Mouse (Mus musculus) spleen, postnatal 14 days (tissue): ENCODE measurements around the gene Plac8.
A peak's percentile ranks its signal among the peaks of the same experiment; 100 is the strongest.

Source experiments
- DNase-seq, 2 experiments: peaks; one replicate each; pipeline ENCODE4 v3.0.0; 2021 to 2022; ENCODE audit warnings: low spot score in 2 of 2

Gene Plac8

GRCm38 (mm10) chr5:100581622-100582434 lies 9.8 kb upstream of the Plac8 start:
- no peak for DNase-seq

GRCm38 (mm10) chr5:100578863-100579411 lies 6.9 kb upstream of the Plac8 start:
- no peak for DNase-seq

- no peak for DNase-seq
Observed at GRCm38 (mm10) chr5:100574771-100575170, 2.7 kb upstream of the Plac8 start.

GRCm38 (mm10) chr5:100573256-100573655 lies 1.2 kb upstream of the Plac8 start:
- DNase-seq = no peak

- no peak for DNase-seq
Observed at GRCm38 (mm10) chr5:100570716-100571115, 1.3 kb downstream of the Plac8 start.

GRCm38 (mm10) chr5:100569997-100570595 lies 1.9 kb downstream of the Plac8 start:
- DNase-seq = no peak

- DNase-seq = peak in 1 of 2 experiments; percentile 26
Observed at GRCm38 (mm10) chr5:100569250-100569934, 2.7 kb downstream of the Plac8 start.

- DNase-seq = no peak
Observed at GRCm38 (mm10) chr5:100568802-100569201, 3.2 kb downstream of the Plac8 start.

GRCm38 (mm10) chr5:100568177-100568576 lies 3.9 kb downstream of the Plac8 start:
- no peak for DNase-seq

- DNase-seq = no peak
Observed at GRCm38 (mm10) chr5:100567258-100568032, 4.6 kb downstream of the Plac8 start.

- DNase-seq = no peak
Observed at GRCm38 (mm10) chr5:100566798-100567197, 5.2 kb downstream of the Plac8 start.

GRCm38 (mm10) chr5:100562702-100563101 lies 9.3 kb downstream of the Plac8 start:
- DNase-seq = no peak

GRCm38 (mm10) chr5:100559357-100559756 lies 12.7 kb downstream of the Plac8 start:
- no peak for DNase-seq

GRCm38 (mm10) chr5:100558783-100559182 lies 13.3 kb downstream of the Plac8 start:
- no peak for DNase-seq

- no peak for DNase-seq
Observed at GRCm38 (mm10) chr5:100557537-100557936, 14.5 kb downstream of the Plac8 start.

GRCm38 (mm10) chr5:100557019-100557418 lies 15.0 kb downstream of the Plac8 start:
- no peak for DNase-seq

GRCm38 (mm10) chr5:100553426-100553825 lies 18.6 kb downstream of the Plac8 start:
- no peak for DNase-seq

- DNase-seq = no peak
Observed at GRCm38 (mm10) chr5:100551952-100552351, 20.1 kb downstream of the Plac8 start.

- no peak for DNase-seq
Observed at GRCm38 (mm10) chr5:100550151-100550550, 21.9 kb downstream of the Plac8 start.

- no peak for DNase-seq
Observed at GRCm38 (mm10) chr5:100549311-100549710, 22.7 kb downstream of the Plac8 start.

- DNase-seq = no peak
Observed at GRCm38 (mm10) chr5:100548236-100548635, 23.8 kb downstream of the Plac8 start.
